Mouse (Mus musculus) kidney, postnatal 4 days (tissue): Measurements from ENCODE around the gene Cphx1.
"Not testable (repeated sequence)": the region's sequence is repeated elsewhere in the genome, so short reads cannot be mapped to it uniquely, and the experiment has no call there.

ENCODE experiments used
- DNase-seq, 2 experiments: peaks; one replicate each; pipeline ENCODE4 v3.0.0; 2021; ENCODE audit warnings: mixed read lengths in 2 of 2

The Cphx1 gene

DNA sequence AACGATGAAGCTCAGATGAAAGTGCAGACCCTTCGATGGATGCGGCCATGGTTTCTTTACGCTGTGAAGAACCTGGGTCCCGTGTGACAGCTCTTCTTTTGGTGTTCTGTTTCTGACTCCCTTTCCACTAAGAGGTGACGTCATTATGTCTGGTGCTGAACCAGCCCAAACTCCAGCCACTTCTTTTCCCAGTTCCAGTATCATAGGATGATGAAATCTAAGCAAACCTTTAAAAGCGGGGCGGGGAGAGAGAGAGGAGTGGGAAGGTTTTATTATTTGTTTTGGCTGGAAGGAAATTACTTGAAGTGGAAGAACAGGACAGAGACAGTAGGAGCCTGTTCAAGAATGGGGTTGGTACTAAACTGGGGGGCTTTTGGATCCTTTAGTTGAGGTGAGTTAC, at the start of gene Cphx1:
TSS of gene Cphx1 (plus strand) at position 301 of the 400 bp plus-strand sequence.
- DNase-seq, result not testable (repeated sequence)

DNA sequence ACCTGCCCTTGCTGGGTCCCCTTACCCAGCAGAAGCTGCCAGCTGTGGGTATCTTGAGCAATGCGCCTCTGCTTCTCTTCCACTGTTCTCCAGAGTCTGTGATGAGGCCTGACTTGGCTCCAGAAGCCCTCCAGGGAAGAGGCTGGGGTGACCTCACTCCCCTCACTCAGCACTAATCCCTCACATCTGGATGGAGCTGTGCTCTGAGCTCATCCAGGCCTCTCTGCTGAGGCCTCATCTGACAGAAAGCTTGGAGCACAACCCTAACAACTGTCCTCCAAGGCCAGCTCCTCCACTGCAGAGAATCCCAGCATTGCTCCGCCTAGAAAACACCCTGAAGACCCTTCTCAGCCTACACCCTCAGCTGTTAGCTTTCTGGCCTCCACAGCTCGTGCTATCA, 43.5 kb upstream of the Cphx1 start:
- DNase-seq, result not testable (repeated sequence)

DNA sequence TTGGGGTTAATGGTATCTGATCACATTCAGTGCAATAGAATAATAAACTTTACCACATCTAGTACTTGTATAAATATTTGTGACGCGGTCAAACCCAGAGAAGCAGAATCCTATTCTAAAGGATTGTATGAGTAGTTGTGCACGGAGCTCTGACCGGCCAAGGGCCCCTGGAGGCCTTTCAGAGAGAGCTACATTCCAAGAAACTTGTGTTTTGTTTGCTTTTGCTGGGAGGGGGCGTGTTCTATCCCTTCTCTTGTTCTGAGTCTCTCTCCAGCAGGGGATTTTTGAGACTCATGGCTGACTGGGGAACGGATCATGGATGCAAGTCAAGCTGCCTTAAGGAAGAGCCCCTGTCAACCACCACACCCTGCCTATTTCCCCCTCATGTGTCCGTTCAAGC, 42.4 kb upstream of the Cphx1 start:
- DNase-seq, result not testable (repeated sequence)

DNA sequence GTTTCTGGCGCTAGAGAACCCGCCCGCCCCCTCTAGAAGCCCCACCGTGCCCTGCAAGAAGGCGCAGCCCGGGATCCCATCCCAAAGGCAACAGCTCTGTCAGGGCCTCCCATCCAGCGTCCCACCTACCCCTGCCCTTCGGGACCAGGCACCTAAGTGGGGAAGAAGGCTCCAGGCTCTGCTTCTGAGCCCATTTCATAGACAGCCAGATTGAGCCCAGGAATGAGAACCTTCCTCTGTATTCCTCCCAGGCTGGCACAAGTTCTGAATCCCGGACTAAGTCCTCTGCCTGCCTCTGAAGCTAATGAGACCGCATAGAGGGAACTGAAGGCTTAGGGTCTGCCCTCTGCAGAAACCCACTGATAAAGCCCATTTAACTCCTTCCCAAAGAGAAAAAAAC, 35.1 kb upstream of the Cphx1 start, which contains the start of gene Plac9a:
TSS of gene Plac9a (minus strand) at position 101 of the 400 bp plus-strand sequence.
- not testable (repeated sequence) for DNase-seq

DNA sequence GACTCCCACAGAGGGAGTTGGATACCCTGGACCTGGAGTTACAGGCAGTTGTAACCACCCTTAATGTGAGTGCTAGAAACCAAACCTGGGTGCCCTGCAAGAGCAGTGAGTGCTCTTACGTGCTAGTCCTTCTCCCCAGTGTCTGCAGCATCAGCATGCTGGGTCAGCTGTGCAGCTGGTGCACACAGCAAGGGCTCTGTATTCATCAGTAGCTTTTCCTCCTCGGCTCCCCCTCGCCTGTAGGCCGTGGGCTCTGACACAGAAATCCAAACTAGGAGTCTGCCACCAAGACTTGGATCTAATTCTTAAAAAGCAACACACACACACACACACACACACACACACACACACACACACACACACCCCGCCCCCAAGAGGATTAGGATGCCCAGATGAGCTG, 32.9 kb upstream of the Cphx1 start:
- DNase-seq, result not testable (repeated sequence)

DNA sequence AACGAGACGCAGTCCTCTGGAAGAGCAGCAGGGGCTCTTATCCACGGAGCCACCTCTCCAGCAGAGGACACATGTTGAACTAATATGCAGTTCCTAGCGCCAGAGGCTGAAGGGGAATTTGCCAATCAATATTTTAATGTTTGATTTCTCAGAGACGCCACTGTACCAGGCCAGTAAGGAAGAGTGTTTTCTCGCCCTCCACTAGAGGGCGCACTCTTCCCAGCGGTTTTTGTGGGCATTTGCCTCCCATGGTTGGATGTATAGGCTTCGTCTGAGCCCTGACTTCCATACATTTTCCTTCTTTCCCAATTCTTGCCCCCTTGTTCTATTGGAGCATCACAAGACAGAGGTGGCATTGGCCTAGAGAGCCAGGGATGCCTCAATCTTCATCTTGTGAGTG, 30.8 kb upstream of the Cphx1 start:
- not testable (repeated sequence) for DNase-seq

DNA sequence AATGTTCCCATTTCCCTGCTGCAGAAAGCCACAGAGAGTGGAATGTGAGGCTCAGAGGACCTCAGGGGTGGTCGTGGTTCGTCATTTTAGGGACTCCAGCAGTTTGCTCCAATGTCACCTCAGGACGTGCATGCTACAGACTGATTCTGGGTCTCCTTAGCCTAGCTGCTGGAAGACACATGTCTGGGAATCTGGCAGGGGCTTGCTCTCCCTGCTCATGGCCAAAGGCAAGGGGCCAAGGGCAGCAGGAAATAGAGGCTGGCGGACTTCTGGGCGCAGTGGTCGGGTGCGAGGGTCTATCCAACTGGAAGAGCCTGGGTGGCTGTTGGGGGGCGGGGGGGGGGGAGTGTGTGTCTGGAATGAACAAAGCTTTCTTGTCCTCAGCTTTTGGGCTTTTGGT, 29.1 kb upstream of the Cphx1 start:
- DNase-seq, result not testable (repeated sequence)

DNA sequence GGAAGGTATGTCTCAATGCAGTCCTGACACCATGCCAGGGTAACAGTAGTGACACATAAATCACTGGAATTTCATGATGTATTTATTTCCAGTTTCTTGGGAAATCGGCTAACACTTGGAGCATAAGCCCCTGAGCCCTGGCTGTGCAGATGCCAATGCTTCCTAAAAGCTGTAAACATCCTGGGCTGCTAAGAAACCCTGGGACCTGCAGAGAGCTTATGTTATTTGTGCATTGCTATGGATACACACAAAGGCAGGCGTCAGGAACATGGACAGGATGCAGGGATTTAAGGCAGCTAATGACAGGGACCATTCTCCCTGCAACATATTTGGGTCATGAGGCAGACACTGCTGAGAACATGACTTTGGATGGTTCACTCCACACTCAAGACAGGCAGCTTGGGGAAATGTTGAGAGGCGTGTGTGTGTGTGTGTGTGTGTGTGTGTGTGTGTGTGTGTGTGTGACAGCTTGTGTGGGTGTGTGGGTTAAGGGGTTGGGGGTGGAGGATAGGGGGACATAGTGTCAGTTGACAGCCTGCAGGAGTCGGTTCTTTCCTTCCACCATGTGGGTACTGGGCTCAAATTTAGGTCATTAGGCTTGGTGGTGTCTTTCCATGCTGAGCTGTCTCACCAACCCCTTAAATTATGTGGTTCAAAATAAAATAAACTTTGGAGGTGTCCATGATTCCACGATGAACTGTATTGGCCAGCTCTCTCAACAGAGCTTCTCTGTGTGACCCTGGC, 19.5 kb upstream of the Cphx1 start:
- not testable (repeated sequence) for DNase-seq

DNA sequence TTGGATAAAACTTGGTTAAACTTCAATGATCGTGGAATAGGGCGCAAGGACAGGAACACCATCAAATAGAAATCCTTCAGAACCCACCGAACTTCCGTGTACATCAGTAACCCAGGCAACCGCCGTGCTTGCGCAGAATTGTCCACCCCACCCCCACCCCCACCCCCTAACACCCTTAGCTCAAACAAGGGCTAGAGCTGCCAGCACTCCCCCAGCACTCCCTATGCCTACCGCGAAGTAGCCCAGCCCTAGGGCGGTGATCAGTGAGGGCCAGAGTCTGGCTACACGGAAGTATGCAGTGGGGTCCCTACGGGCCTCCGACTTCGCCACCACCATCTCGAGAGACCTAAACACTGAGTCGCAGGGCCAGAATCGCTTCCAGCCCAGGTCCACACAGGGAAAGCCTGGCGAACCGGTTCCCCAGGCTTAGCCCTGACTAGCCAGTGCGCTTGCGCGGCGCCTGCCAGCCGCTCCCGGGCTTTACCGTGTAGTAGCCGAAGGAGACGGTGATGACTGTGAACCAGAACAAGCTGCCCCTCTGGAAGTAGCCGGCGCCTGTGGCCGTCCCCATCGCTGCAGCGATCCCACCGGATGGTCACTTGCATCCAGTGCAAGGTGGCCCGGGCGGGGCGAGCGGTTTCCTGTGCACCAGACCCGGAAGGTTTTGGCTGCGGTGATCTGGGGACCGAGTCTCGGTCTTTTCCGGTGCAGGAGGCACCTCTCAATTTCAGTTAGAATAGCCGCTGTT, 11.1 kb upstream of the Cphx1 start:
- not testable (repeated sequence) for DNase-seq

DNA sequence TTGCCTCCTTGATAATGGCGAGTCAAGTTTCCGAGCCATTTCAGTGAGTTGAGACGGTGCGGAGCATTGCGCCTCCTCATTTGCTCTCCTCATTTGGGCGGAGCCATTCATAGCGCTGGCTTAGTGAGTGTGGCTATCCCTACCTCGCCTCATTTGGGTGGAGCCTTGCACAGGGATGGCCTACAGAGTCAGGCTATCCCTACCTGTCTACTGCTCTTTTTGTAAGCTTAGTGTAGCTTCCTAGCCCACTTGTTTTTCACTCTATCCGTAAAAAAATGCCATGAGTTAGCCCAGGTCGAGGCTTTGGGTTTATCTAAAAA, 10.6 kb upstream of the Cphx1 start, which contains the start of gene Tmem254a:
TSS of gene Tmem254a (minus strand) at position 111 of the 320 bp plus-strand sequence.
- DNase-seq, result not testable (repeated sequence)

DNA sequence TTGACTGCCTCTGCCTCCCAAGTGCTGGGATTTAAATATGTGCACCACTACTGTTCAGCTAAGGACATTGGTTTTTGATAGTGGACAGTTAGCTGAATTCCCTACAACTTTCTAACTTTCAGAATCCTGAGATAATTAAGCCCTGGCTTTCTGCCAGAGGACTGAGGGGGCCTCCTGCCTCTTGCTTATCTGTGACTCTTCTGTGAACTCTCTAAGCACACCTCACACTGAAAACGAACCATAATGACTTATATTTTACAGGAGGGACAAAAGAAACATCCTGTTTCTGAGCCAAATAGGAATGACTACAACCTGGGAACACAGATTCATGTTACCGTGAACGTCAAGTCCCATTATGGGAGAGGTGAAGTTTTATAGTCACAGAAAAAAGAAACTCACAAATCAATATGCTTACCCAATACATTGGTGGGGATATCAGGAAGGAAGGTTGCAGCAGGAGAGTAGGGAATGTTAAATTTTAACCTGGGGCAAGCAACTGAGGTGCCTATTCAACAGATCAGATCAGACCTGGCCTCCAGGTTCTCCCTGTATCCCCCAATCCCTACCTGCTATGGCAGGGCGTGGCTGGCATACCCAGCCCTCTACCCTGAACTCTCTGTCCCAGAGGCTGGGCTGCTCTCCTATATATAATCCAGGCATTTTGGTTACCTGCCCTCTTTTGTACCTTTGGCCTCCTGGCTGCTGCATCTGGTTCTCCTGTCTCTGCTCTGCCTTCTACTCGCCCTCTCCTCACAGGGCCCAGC, 1.1 kb upstream of the Cphx1 start:
- DNase-seq, result not testable (repeated sequence)

DNA sequence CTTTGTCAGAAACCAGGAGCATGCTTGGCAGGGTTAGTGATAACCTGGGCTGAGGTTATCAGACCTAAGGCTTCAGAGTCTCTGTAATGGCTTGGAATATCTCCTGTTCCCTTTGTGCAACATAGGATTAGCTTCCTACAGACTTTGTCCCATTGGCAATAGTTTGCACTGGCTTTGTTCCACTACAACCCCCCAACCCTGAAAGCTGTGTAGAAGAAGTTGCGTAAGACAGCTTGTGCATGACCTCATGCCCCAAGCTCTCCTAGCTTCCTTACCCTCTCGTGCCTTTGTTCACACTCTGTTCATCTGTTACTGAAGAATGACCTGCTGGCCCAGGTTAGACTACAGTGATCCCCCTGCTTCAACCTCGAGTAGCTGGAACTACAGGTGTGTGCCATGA, 19.8 kb downstream of the Cphx1 start:
- not testable (repeated sequence) for DNase-seq

DNA sequence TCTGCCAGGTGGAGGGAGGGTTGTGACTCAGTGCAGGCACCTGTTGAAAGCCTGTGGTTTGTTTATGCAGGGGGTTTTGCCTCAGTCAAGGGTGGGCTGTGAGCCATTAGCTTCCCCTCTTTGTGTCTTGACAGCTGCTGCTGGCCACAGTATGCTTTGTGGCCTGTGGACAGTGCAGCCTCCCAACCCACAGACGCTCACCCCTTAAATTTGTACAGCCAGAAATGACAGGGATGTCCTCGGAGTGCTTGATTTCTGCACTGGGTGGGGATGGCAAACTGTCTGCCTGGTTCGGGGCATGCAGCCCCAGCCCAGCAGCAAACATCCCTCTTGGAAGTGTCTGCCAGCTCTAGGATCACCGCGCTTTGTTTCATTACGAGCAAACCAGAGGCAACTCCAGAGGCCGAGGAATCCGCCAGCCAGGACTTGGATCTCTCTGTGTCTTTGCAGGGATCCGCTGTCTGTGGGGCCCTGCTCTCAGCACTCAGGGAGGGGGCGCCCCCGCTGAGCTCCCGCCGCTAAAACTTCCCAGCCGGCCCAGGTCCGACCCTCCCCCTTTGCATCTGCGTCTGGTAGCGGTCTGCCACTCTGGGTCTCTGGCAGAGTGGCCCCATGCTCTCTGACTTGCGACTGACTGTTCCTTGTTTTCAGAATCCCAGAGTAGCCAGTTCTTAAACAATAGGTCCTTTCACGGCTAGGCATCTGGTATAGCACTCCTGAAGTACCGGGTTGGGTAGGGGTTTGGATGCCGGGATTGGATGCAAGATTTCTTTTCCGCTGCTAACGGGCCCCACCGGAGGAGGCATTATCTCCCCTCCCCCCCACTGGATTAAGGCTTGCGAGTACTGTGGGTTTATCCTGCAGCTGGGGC, 40.5 kb downstream of the Cphx1 start, which contains the start of gene Duxbl1:
TSS of gene Duxbl1 (plus strand) at position 207 of the 871 bp plus-strand sequence.
- not testable (repeated sequence) for DNase-seq

DNA sequence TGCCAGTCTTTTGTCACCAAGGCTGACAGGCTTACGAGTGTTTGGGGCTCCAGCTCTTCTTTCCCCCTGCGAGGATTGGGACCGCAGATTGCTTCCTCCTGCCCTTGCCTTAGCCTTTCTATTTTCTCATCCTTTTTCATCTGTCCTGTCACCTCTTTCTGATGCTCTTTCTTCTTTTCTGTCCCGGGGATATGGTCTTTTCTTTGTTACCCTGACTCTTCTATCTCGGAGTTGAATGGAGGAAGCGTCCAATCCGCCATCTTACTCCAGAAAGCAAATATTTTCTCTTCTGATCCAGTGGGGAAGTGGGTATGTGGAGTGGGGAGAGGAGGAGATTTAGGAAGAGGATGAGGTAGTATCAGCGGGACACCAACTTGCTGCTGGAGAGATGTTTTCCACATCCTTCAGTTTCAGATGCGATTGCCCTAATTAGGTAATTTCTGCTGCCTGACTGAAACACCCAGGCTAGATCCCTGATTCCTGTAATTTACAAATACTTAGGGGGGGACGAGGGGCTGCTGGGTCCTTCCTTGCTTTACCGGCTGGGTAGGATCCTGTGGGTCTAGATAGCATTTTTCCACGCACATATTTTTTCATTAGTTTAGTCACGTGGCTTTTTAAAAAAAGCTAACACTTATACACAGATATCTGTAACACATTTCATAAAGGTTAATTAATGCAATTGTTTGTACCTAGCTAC, 41.3 kb downstream of the Cphx1 start:
- DNase-seq, result peak in 1 of 2 experiments; percentile 13

DNA sequence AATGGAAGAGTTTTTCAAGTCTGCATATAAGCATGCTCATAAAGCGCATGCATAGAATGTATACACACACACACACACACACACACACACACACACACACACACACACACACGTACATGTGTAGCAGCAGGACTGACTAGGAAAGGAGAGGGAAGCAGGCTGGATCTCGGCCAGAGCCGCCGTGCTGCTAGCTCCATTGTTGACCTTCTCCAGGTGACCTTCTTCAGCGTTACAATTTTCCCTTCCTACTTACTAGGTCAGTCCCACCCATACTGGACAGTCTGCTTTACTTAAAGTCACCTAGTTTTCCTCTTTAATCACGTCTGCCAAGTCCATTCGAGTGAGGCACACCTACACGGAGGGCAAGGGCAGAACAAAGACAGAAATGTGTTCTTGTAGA, 43.8 kb downstream of the Cphx1 start:
- DNase-seq, result peak; percentile 24 to 32
